Mouse (Mus musculus) G1E (cell line): Measurements from ENCODE around the gene Rrh. TPM values are rescaled to one million over a fixed set of nuclear protein-coding genes. Genes with fewer than 3 reads are reported as not detected.

Experiments
- ATAC-seq: 2 replicates; pipeline ENCODE4 v1.8.0; 2016; ENCODE audit warnings: mild to moderate bottlenecking; ENCODE audit not compliant: insufficient number of reproducible peaks, poor library complexity, low FRiP score, severe bottlenecking; ENCODE audit errors: extremely low read depth
- DNase-seq: peaks from one replicate; pipeline ENCODE4 v3.0.0; 2012; ENCODE audit warnings: low spot score
- H3K27me3 ChIP-seq: 2 replicates; pipeline ENCODE4 v1.6.1; 2012; ENCODE audit warnings: mild to moderate bottlenecking, low read length, inconsistent platforms; ENCODE audit not compliant: insufficient read depth
- H3K36me3 ChIP-seq: replicated peaks from 2 replicates; pipeline ENCODE3; 2012; ENCODE audit warnings: mild to moderate bottlenecking, inconsistent platforms
- H3K4me1 ChIP-seq: 2 replicates; pipeline ENCODE4 v1.6.1; 2012; ENCODE audit warnings: low read depth, low read length, inconsistent platforms, mixed read lengths; ENCODE audit not compliant: insufficient read depth
- H3K4me3 ChIP-seq: 2 replicates; pipeline ENCODE4 v1.5.1; 2012; ENCODE audit warnings: low read depth, mild to moderate bottlenecking, inconsistent platforms, low read length, moderate library complexity, mixed read lengths
- H3K9me3 ChIP-seq: replicated peaks from 2 replicates; pipeline ENCODE4 v1.6.1; 2012; ENCODE audit warnings: inconsistent platforms
- CTCF ChIP-seq: IDR thresholded peaks from 2 replicates; pipeline ENCODE4 v1.5.1; 2012; ENCODE audit warnings: low read depth, low read length, inconsistent platforms, mixed read lengths
- GATA1 ChIP-seq: IDR thresholded peaks from 2 replicates; pipeline ENCODE4 v1.6.1; 2012; ENCODE audit warnings: borderline replicate concordance, low read length, inconsistent platforms, mixed read lengths
- GATA2 ChIP-seq: IDR thresholded peaks from 2 replicates; pipeline ENCODE4 v1.6.1; 2012; ENCODE audit warnings: low read depth, low read length, inconsistent platforms, borderline replicate concordance
- POLR2AphosphoS5 ChIP-seq: IDR thresholded peaks from 2 replicates; pipeline ENCODE4 v1.6.1; 2012; ENCODE audit warnings: low read depth, low read length, inconsistent platforms; ENCODE audit not compliant: insufficient replicate concordance
- TAL1 ChIP-seq: conservative IDR thresholded peaks from 2 replicates; pipeline ENCODE4 v1.6.1; 2012; ENCODE audit warnings: low read depth, low read length, inconsistent platforms, mixed read lengths
- polyA plus RNA-seq: library from polyadenylated mRNA; stranded (reverse); fragments of >175 nt; gene quantifications from 2 replicates; pipeline ENCODE4 v1.2.3, GENCODE M21; 2012
- total RNA-seq, 2 experiments: library from RNA; stranded (forward) in 1 of 2; stranded (reverse) in 1 of 2; fragments of 200-1000 nt in 1 of 2; fragments of >200 nt in 1 of 2; fragmentation: Nextera tagmentation in 1 of 2; gene quantifications; 2 replicates each; pipeline ENCODE4 v1.2.3; 2014 to 2017

Rrh gene
- total and polyA plus RNA-seq, 3 experiments, result 0.83 to 1.0 TPM; not detected in 1

GRCm38 (mm10) chr3:129836051-129836697 lies 13.8 kb upstream of the Rrh start:
- H3K4me3 ChIP-seq, result no peak overlapping the region
- peaks cover 4% of the 10 kb centered on the region; the same call in 1 of the 2 replicates for H3K4me1 ChIP-seq
- no peaks in the 10 kb centered on the region for H3K9me3 ChIP-seq
- TF ChIP-seq CTCF (no peak), GATA2 (no peak), TAL1 (no peak), GATA1 (no peak), POLR2AphosphoS5 (no peak)
- DNase-seq, result no peak
- H3K36me3 ChIP-seq, result no peaks in the 10 kb centered on the region
- no peak for ATAC-seq
- peaks cover 13% of the 10 kb centered on the region; the same call in 1 of the 2 replicates for H3K27me3 ChIP-seq

GRCm38 (mm10) chr3:129835388-129835934 lies 13.1 kb upstream of the Rrh start, which contains the start of gene Cfi:
Cfi (plus strand) TSS chr3:129835884.
- Histone ChIP-seq H3K4me3 (no peak within 1 kb of the TSS), H3K27me3 (peaks cover 13% of the 10 kb centered on the region; the same call in 1 of the 2 replicates), H3K9me3 (no peaks in the 10 kb centered on the region), H3K36me3 (no peaks in the 10 kb centered on the region), H3K4me1 (peaks cover 4% of the 10 kb centered on the region; the same call in 1 of the 2 replicates)
- DNase-seq (no peak), ATAC-seq (no peak)
- TF ChIP-seq GATA2 (no peak), POLR2AphosphoS5 (no peak), GATA1 (no peak), TAL1 (no peak), CTCF (no peak)

DNA sequence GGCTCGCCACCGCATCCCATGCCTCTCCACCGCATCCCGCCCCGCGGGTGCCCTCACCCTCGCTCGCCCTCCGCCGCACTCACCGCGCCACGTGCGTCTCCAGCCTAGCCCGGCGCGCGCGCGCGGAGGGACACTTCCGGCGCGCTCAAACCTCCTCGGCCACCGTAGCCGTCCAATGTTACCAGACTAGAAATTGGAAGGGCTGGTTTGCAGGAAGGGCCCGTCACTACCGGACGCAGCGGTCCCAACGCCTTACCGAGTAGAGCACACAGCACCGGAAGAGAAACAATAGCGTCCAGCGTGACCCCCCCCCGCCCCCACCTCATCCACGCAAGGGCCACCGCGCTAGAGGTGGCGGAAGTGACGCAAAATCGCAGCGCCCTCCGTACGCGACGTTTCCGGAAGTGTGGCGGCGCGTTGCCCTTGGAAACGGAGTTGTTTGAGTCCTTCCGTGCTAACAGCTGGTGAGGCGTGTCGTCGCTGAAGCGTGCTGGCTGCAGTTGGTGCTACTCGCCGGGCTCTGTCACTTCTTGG lies 8.7 kb upstream of the Rrh start, which contains the start of gene Gar1:
Gar1 (minus strand) TSS at position 362 of the 534 bp plus-strand sequence.
- peak within 1 kb of the TSS; percentile 99 for H3K4me3 ChIP-seq

DNA sequence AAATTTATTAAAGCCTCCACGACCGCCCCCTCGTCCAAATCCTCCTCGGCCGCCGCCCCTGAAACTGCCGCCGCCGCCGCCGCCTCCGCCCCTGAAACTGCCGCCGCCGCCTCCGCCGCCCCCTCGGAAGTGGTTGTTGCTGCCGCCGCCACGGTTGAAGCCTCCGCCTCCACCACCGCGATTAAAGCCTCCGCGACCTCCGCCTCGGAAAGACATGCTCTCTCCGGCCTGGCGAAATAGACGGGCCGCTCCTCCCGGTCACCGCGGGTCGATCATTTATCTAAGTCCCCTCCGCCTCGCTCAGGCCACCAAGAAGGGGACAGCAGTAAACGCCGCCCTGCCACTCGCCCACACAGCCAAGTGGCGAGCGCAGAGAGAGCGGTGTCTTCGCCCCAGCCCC lies 8.2 kb upstream of the Rrh start:
- peaks cover 10% of the 10 kb centered on the region; the same call in 1 of the 2 replicates for H3K27me3 ChIP-seq
- DNase-seq (peak; percentile 23), ATAC-seq (no peak)
- H3K4me1 ChIP-seq, result peaks cover 31% of the 10 kb centered on the region
- TF ChIP-seq TAL1 (no peak), GATA2 (no peak), GATA1 (no peak), CTCF (no peak), POLR2AphosphoS5 (no peak)
- peak overlapping the region; percentile 99 for H3K4me3 ChIP-seq
- H3K9me3 ChIP-seq, result no peaks in the 10 kb centered on the region
- H3K36me3 ChIP-seq, result peaks cover 39% of the 10 kb centered on the region

More for the DNA sequence above, 8.7 kb upstream of the Rrh start, which contains the start of gene Gar1:
- TF ChIP-seq CTCF, result no peak
- TF ChIP-seq GATA2, result no peak
- no peak for TF ChIP-seq TAL1
- TF ChIP-seq GATA1, result no peak
- Histone ChIP-seq H3K9me3 (no peaks in the 10 kb centered on the region), H3K4me1 (peaks cover 31% of the 10 kb centered on the region), H3K27me3 (peaks cover 13% of the 10 kb centered on the region; the same call in 1 of the 2 replicates), H3K36me3 (peaks cover 34% of the 10 kb centered on the region)
- peak; percentile 76 for DNase-seq
- ATAC-seq, result peak; percentile 90

- peaks cover 37% of the 10 kb centered on the region for H3K4me1 ChIP-seq
- H3K9me3 ChIP-seq, result no peaks in the 10 kb centered on the region
- H3K4me3 ChIP-seq, result no peak overlapping the region
- ATAC-seq (no peak), DNase-seq (no peak)
- H3K27me3 ChIP-seq, result no peaks in the 10 kb centered on the region
- peaks cover 67% of the 10 kb centered on the region for H3K36me3 ChIP-seq
- TF ChIP-seq CTCF, result no peak
- TF ChIP-seq TAL1, result no peak
- TF ChIP-seq GATA2, result no peak
- TF ChIP-seq GATA1, result no peak
- TF ChIP-seq POLR2AphosphoS5, result no peak
These were observed 5.3 kb upstream of the Rrh start for GRCm38 (mm10) chr3:129827691-129828090.

DNA sequence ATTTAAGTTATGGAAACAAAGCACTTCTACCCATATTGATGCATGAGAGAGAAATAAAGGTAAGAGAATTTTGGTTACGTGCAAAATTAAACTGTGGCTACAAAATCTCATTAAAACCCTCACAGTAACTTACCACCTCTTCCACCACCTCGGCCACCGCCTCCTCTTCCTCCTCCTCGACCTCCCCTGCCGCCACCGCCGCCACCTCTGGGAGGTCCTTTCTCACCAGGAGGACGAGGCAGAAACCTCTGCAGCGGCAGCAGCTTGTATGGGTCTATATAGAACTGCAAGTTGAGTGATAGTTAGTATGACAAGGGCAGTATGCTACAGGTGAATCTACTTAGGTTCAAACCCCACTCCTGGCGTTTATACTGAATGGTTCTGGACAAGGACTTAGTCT lies 4.3 kb upstream of the Rrh start:
- peaks cover 77% of the 10 kb centered on the region for H3K36me3 ChIP-seq

More for the DNA sequence above, 4.3 kb upstream of the Rrh start:
- DNase-seq (no peak), ATAC-seq (no peak)
- H3K9me3 ChIP-seq, result no peaks in the 10 kb centered on the region
- no peak overlapping the region for H3K4me3 ChIP-seq
- no peak for TF ChIP-seq GATA1
- no peak for TF ChIP-seq CTCF
- TF ChIP-seq POLR2AphosphoS5, result no peak
- TF ChIP-seq TAL1, result no peak
- no peak for TF ChIP-seq GATA2
- peaks cover 36% of the 10 kb centered on the region for H3K4me1 ChIP-seq
- H3K27me3 ChIP-seq, result no peaks in the 10 kb centered on the region
